Mouse (Mus musculus): ENCODE measurements around the gene Emsy.

The Emsy gene

GRCm38 (mm10) chr7:98656531-98657221 lies at the start of gene Emsy:
TSS of gene Emsy (minus strand) at chr7:98656783.
- DNase-seq: peak; percentile 97

GRCm38 (mm10) chr7:98704276-98704675 lies 47.7 kb upstream of the Emsy start:
- DNase-seq: no peak

GRCm38 (mm10) chr7:98703365-98703881 lies 46.8 kb upstream of the Emsy start:
- DNase-seq: peak; percentile 36

- DNase-seq: peak; percentile 100
Measured at GRCm38 (mm10) chr7:98702283-98703240, 46.0 kb upstream of the Emsy start, which contains the start of gene Thap12. TSS of gene Thap12 (plus strand) at chr7:98703103.

GRCm38 (mm10) chr7:98701771-98702170 lies 45.2 kb upstream of the Emsy start:
- no peak for DNase-seq

- no peak for DNase-seq
Measured at GRCm38 (mm10) chr7:98698590-98698989, 42.0 kb upstream of the Emsy start.

- DNase-seq: no peak
Measured at GRCm38 (mm10) chr7:98698041-98698440, 41.5 kb upstream of the Emsy start.

GRCm38 (mm10) chr7:98697496-98697895 lies 40.9 kb upstream of the Emsy start:
- DNase-seq: peak; percentile 47

GRCm38 (mm10) chr7:98694046-98694445 lies 37.5 kb upstream of the Emsy start:
- peak; percentile 53 for DNase-seq

- DNase-seq: peak; percentile 36
Measured at GRCm38 (mm10) chr7:98692761-98693546, 36.4 kb upstream of the Emsy start.

GRCm38 (mm10) chr7:98690831-98691230 lies 34.2 kb upstream of the Emsy start:
- DNase-seq: no peak

- DNase-seq: no peak
Measured at GRCm38 (mm10) chr7:98690126-98690525, 33.5 kb upstream of the Emsy start.

- peak; percentile 70 for DNase-seq
Measured at GRCm38 (mm10) chr7:98685895-98686294, 29.3 kb upstream of the Emsy start.

GRCm38 (mm10) chr7:98682821-98683220 lies 26.2 kb upstream of the Emsy start:
- DNase-seq: no peak

GRCm38 (mm10) chr7:98680691-98681090 lies 24.1 kb upstream of the Emsy start:
- no peak for DNase-seq

GRCm38 (mm10) chr7:98678441-98678840 lies 21.9 kb upstream of the Emsy start:
- peak; percentile 36 for DNase-seq

GRCm38 (mm10) chr7:98677511-98677910 lies 20.9 kb upstream of the Emsy start:
- no peak for DNase-seq

GRCm38 (mm10) chr7:98674344-98674743 lies 17.8 kb upstream of the Emsy start:
- no peak for DNase-seq

GRCm38 (mm10) chr7:98672241-98672955 lies 15.8 kb upstream of the Emsy start:
- peak; percentile 74 for DNase-seq

- DNase-seq: peak; percentile 5
Measured at GRCm38 (mm10) chr7:98671416-98671815, 14.8 kb upstream of the Emsy start.

GRCm38 (mm10) chr7:98670831-98671230 lies 14.2 kb upstream of the Emsy start:
- no peak for DNase-seq
